Mouse (Mus musculus): ENCODE data around the gene Umad1.
"Not testable (repeated sequence)": the region's sequence is repeated elsewhere in the genome, so short reads cannot be mapped to it uniquely, and the experiment has no call there.

The Umad1 gene

GRCm38 (mm10) chr6:8316201-8316600, 57.1 kb downstream of the Umad1 start:
- no peak for DNase-seq (ENCODE audit: low read depth)

- DNase-seq (ENCODE audit: low read depth) = no peak
Observed at GRCm38 (mm10) chr6:8319591-8319990, 60.5 kb downstream of the Umad1 start.

GRCm38 (mm10) chr6:8331496-8331895, 72.4 kb downstream of the Umad1 start:
- not testable (repeated sequence) for DNase-seq (ENCODE audit: low read depth)

- no peak for DNase-seq (ENCODE audit: low read depth)
Observed at GRCm38 (mm10) chr6:8333380-8333779, 74.3 kb downstream of the Umad1 start.

- DNase-seq (ENCODE audit: low read depth) = peak; percentile 26
Observed at GRCm38 (mm10) chr6:8336487-8337390, 77.7 kb downstream of the Umad1 start.

- peak; percentile 37 for DNase-seq (ENCODE audit: low read depth)
Observed at GRCm38 (mm10) chr6:8339453-8339852, 80.4 kb downstream of the Umad1 start.

- no peak for DNase-seq (ENCODE audit: low read depth)
Observed at GRCm38 (mm10) chr6:8343271-8343670, 84.2 kb downstream of the Umad1 start.

GRCm38 (mm10) chr6:8345219-8345856, 86.2 kb downstream of the Umad1 start:
- peak; percentile 90 for DNase-seq (ENCODE audit: low read depth)

- peak; percentile 69 for DNase-seq (ENCODE audit: low read depth)
Observed at GRCm38 (mm10) chr6:8347154-8347553, 88.1 kb downstream of the Umad1 start.

GRCm38 (mm10) chr6:8348344-8348743, 89.3 kb downstream of the Umad1 start:
- DNase-seq (ENCODE audit: low read depth) = no peak

GRCm38 (mm10) chr6:8349060-8349670, 90.1 kb downstream of the Umad1 start:
- no peak for DNase-seq (ENCODE audit: low read depth)

GRCm38 (mm10) chr6:8351507-8351906, 92.4 kb downstream of the Umad1 start:
- no peak for DNase-seq (ENCODE audit: low read depth)

GRCm38 (mm10) chr6:8352533-8353168, 93.6 kb downstream of the Umad1 start:
- no peak for DNase-seq (ENCODE audit: low read depth)

- no peak for DNase-seq (ENCODE audit: low read depth)
Observed at GRCm38 (mm10) chr6:8353461-8353860, 94.4 kb downstream of the Umad1 start.

GRCm38 (mm10) chr6:8354846-8355245, 95.8 kb downstream of the Umad1 start:
- DNase-seq (ENCODE audit: low read depth) = no peak

GRCm38 (mm10) chr6:8358232-8358631, 99.1 kb downstream of the Umad1 start:
- no peak for DNase-seq (ENCODE audit: low read depth)

GRCm38 (mm10) chr6:8358782-8359181, 99.7 kb downstream of the Umad1 start:
- no peak for DNase-seq (ENCODE audit: low read depth)

GRCm38 (mm10) chr6:8360805-8361204, 101.7 kb downstream of the Umad1 start:
- DNase-seq (ENCODE audit: low read depth) = no peak

GRCm38 (mm10) chr6:8364033-8364756, 105.1 kb downstream of the Umad1 start:
- no peak for DNase-seq (ENCODE audit: low read depth)

- no peak for DNase-seq (ENCODE audit: low read depth)
Observed at GRCm38 (mm10) chr6:8364757-8365150, 105.7 kb downstream of the Umad1 start.

GRCm38 (mm10) chr6:8367675-8368074, 108.6 kb downstream of the Umad1 start:
- no peak for DNase-seq (ENCODE audit: low read depth)
